26 mouse cellular contexts compared by ENCODE assay signal in genomic region chr9:48713779-48714178, GRCm38 (mm10).
DNase-seq lines count a peak whose midpoint lies in the region; ATAC-seq and TF ChIP-seq lines count a peak whose summit lies in the region.
"Had no signal": no experiment of that assay in that cellular context is flagged by ENCODE, and none has a peak within 500 bp of the region (broad histone marks: within the 10 kb centered on the region; RNA-seq: fewer than 3 reads in every experiment).

No protein-coding gene starts in this region.

- DNase-seq in gastrocnemius, adult 2 months, result no peak
- no peak for DNase-seq in gastrocnemius, adult 18-20 months (ENCODE audit: low spot score)
- DNase-seq in hindbrain, embryonic 10.5 days (ENCODE audit: low spot score), result no peak
- no peak for DNase-seq in hindbrain, postnatal 0 days (ENCODE audit: low spot score)
- DNase-seq in liver, embryonic 13.5 days, result no peak
- no peak for DNase-seq in liver
- no peak for DNase-seq in thymus, postnatal 0 days (ENCODE audit: low spot score)
- DNase-seq: adrenal gland, adult 2 months; adrenal gland, postnatal 10 days; adrenal gland, postnatal 25 days; B cell, adult 2 months; cerebellum, adult 11 months; cerebellum, adult 18-20 months; cerebellum, adult 8-10 months; cerebellum, adult 9-11 months; cerebellum, postnatal 14 days; cerebellum, postnatal 36 days; embryo, embryonic 11 days had no signal

- no peaks in the 10 kb centered on the region for H3K9me3 ChIP-seq in hindbrain, embryonic 10.5 days
- no peaks in the 10 kb centered on the region for H3K9me3 ChIP-seq in hindbrain, postnatal 0 days (ENCODE audit: low read length)
- no peaks in the 10 kb centered on the region for H3K9me3 ChIP-seq in liver, embryonic 13.5 days (replicated peaks)
- H3K9me3 ChIP-seq: embryonic facial prominence, embryonic 13.5 days; embryonic facial prominence, embryonic 15.5 days; forebrain, embryonic 13.5 days; forebrain, embryonic 15.5 days; G1E had no signal

- ATAC-seq in hindbrain, postnatal 0 days, result no peak
- ATAC-seq in liver, embryonic 13.5 days (ENCODE audit: low read depth), result no peak
- ATAC-seq: CD4-positive, CD25-positive, alpha-beta regulatory T cell, adult 4 months; forebrain, embryonic 13.5 days; forebrain, embryonic 15.5 days had no signal

- H3K4me2 ChIP-seq in hindbrain, postnatal 0 days (ENCODE audit: low read depth, low read length), result no peak overlapping the region
- no peak overlapping the region for H3K4me2 ChIP-seq in liver, embryonic 13.5 days
- H3K4me2 ChIP-seq: embryonic facial prominence, embryonic 13.5 days; embryonic facial prominence, embryonic 15.5 days; forebrain, embryonic 13.5 days; forebrain, embryonic 15.5 days had no signal

- H3K36me3 ChIP-seq in hindbrain, embryonic 10.5 days, result peaks cover 75% of the 10 kb centered on the region
- no peaks in the 10 kb centered on the region for H3K36me3 ChIP-seq in hindbrain, postnatal 0 days (ENCODE audit: insufficient read depth, low read length)
- H3K36me3 ChIP-seq in liver, embryonic 13.5 days, result no peaks in the 10 kb centered on the region
- H3K36me3 ChIP-seq: embryonic facial prominence, embryonic 13.5 days; embryonic facial prominence, embryonic 15.5 days; forebrain, embryonic 15.5 days had no signal

- peak overlapping the region; percentile 93 for H3K27ac ChIP-seq in gastrocnemius, adult 2 months
- 0 out of 2 replicates have a peak overlapping the region, but pooled peaks have one; percentile 9 for H3K27ac ChIP-seq in hindbrain, embryonic 10.5 days
- no peak overlapping the region for H3K27ac ChIP-seq in hindbrain, postnatal 0 days
- H3K27ac ChIP-seq in liver, embryonic 13.5 days, result 0 out of 2 replicates have a peak overlapping the region, but pooled peaks have one; percentile 27
- H3K27ac ChIP-seq: embryonic facial prominence, embryonic 13.5 days; embryonic facial prominence, embryonic 15.5 days; forebrain, embryonic 13.5 days; forebrain, embryonic 15.5 days had no signal

- no peak overlapping the region for H3K4me3 ChIP-seq in gastrocnemius, adult 2 months
- H3K4me3 ChIP-seq in hindbrain, embryonic 10.5 days, result no peak overlapping the region
- H3K4me3 ChIP-seq in hindbrain, postnatal 0 days (ENCODE audit: low read length), result no peak overlapping the region
- no peak overlapping the region for H3K4me3 ChIP-seq in liver, embryonic 13.5 days (replicated peaks)
- H3K4me3 ChIP-seq: embryonic facial prominence, embryonic 13.5 days; embryonic facial prominence, embryonic 15.5 days; erythroblast, embryonic 14.5 days; forebrain, embryonic 13.5 days; forebrain, embryonic 15.5 days had no signal

- peaks cover 35% of the 10 kb centered on the region for H3K4me1 ChIP-seq in hindbrain, embryonic 10.5 days (replicated peaks)
- no peaks in the 10 kb centered on the region; the same call in 1 of the 2 replicates for H3K4me1 ChIP-seq in hindbrain, postnatal 0 days (ENCODE audit: insufficient read depth, low read length)
- peaks cover 34% of the 10 kb centered on the region for H3K4me1 ChIP-seq in liver, embryonic 13.5 days (replicated peaks)

- WGBS in hindbrain, embryonic 10.5 days, result 90% methylated on average over 8 of the region's 8 CpGs
- WGBS in hindbrain, postnatal 0 days, result 93% methylated on average over 8 of the region's 8 CpGs
- 76% methylated on average over 8 of the region's 8 CpGs for WGBS in liver, embryonic 13.5 days (ENCODE audit: insufficient replicate concordance)

- TF ChIP-seq CTCF in gastrocnemius, adult 2 months (IDR thresholded peaks at IDR 0.05), result no peak
- TF ChIP-seq CTCF in hindbrain, postnatal 0 days (IDR thresholded peaks at IDR 0.05; ENCODE audit: low read depth), result no peak

- H3K27me3 ChIP-seq in hindbrain, embryonic 10.5 days (ENCODE audit: insufficient read depth, poor library complexity, severe bottlenecking), result no peaks in the 10 kb centered on the region
- no peaks in the 10 kb centered on the region for H3K27me3 ChIP-seq in hindbrain, postnatal 0 days (ENCODE audit: insufficient read depth, low read length)
- H3K27me3 ChIP-seq in liver, embryonic 13.5 days, result 0 out of 2 replicates have a peak, but pooled peaks cover 4% of the 10 kb centered on the region
- H3K27me3 ChIP-seq: CH12.LX; embryonic facial prominence, embryonic 15.5 days; forebrain, embryonic 15.5 days had no signal

- H3K9ac ChIP-seq in hindbrain, postnatal 0 days (replicated peaks; ENCODE audit: low read length), result no peak overlapping the region
- H3K9ac ChIP-seq in liver, embryonic 13.5 days, result no peak overlapping the region
- H3K9ac ChIP-seq: embryonic facial prominence, embryonic 13.5 days; embryonic facial prominence, embryonic 15.5 days; forebrain, embryonic 13.5 days; forebrain, embryonic 15.5 days had no signal

- intact Hi-C loops in gastrocnemius, adult 2 months (cut with DNase I), result no loop called here
